Mouse (Mus musculus) common myeloid progenitor, adult 5-6 weeks (primary cell): ENCODE measurements around the gene Pebp1. TPM values are rescaled to one million over a fixed set of nuclear protein-coding genes. Genes with fewer than 3 reads are reported as not detected.
"Not testable (repeated sequence)": the region's sequence is repeated elsewhere in the genome, so short reads cannot be mapped to it uniquely, and the experiment has no call there.

ENCODE experiments used
- ATAC-seq: replicated peaks from 2 replicates; pipeline ENCODE4 v1.8.0; 2016; ENCODE audit warnings: low read depth, mild to moderate bottlenecking, moderate TSS enrichment, inconsistent platforms; ENCODE audit not compliant: poor library complexity, severe bottlenecking
- total RNA-seq: library from RNA; stranded (forward); fragments of 200-1000, 187-1606 nt; gene quantifications from 2 replicates; pipeline ENCODE4 v1.2.3, GENCODE M21; 2017

Pebp1 gene
- total RNA-seq, result 128 and 168 TPM in 2 replicates

- peak; percentile 99 for ATAC-seq
Observed at GRCm38 (mm10) chr5:117286831-117287822, at the start of gene Pebp1. TSS of gene Pebp1 (minus strand) at chr5:117287625.

DNA sequence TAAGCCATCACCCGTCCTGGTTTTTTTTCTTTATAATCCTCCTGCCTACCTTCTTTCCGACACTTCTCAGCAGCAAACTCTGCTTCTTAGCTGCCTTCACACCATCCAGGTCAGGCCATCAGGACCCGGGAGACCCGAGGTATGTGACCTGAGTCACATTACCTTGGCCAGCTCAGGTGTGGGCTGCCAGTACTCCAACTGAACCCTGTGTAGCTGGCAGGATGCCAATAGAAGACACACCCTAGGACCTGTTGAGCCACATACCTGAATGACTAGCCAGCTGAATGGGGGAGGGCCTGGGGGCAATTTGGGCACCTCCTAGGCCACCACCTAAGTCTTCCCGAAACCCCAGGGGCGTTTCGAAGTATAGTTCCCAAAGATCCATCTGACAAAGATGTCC, 43.0 kb upstream of the Pebp1 start:
- no peak for ATAC-seq

DNA sequence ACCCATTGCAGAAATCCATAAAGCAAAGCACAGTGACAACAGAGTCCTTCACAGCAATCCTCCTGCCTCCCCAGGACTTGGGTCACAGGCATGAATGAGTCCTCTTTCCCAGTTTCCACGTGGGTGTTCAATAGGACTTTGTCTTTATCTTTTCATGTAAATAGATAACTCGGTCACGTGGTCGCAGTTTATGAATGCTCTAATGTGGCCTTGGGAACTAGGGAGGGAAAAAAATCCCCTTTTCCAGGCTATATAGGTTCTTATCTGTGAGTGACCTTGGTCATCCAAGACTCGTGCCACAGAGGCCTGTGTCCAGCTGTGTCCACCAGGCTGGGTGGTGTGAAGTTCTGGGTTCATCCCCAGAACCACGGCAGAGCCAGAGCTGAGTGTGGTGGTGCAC, 39.0 kb upstream of the Pebp1 start:
- ATAC-seq, result no peak

- no peak for ATAC-seq
Observed at GRCm38 (mm10) chr5:117323751-117324150, 36.3 kb upstream of the Pebp1 start.

DNA sequence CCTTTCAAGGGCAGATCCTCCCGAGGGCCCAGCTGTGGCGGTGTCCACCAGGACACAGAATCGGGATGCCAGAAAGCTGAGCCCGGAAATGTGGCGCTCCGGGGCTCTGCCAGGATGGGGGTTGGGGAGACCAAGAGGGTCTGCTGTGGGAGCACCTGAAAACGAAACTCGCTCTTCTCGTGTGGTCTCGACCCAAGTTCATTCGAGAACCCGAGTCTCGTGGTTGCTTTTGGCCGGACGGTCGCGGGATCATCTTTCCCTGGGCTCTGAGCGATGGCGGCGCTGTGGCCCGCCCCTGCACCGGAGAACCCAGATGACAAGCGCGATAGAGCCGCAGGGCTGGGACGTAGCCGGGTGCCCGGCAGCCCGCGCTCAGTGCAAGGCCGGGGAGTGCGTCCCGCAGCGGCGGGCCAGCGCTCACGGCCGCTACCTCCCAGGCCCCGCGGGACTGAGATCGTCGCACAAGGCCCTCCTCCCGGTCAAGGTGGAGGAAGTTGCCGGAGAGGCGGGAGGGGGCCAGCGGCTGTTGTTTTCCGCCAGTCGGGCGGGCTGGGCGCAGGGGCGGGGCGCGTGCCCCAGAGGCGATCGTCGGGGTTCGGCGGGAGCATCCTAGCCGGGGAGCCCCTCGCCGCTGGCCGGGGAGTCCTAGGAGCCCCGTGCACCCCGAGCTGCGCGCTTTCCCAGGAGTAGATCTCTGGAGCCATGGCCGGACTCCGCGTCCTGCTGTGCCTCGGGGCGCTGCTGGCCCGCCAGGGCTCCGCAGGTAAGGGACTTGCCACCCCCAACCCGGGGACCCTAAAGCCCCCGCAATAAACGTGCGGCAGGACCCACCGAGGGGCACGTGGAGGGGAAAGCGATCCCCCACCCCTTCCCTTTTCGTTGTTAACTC, 31.6 kb upstream of the Pebp1 start, which contains the start of gene Vsig10:
Gene Vsig10, plus strand, starts transcription at position 343 of the 889 bp plus-strand sequence.
- ATAC-seq, result peak; percentile 73

- ATAC-seq, result no peak
Observed at GRCm38 (mm10) chr5:117314587-117315428, 27.4 kb upstream of the Pebp1 start.

GRCm38 (mm10) chr5:117313909-117314308, 26.5 kb upstream of the Pebp1 start:
- no peak for ATAC-seq

GRCm38 (mm10) chr5:117313420-117313819, 26.0 kb upstream of the Pebp1 start:
- peak; percentile 59; the same call in 1 of the 2 replicates for ATAC-seq

DNA sequence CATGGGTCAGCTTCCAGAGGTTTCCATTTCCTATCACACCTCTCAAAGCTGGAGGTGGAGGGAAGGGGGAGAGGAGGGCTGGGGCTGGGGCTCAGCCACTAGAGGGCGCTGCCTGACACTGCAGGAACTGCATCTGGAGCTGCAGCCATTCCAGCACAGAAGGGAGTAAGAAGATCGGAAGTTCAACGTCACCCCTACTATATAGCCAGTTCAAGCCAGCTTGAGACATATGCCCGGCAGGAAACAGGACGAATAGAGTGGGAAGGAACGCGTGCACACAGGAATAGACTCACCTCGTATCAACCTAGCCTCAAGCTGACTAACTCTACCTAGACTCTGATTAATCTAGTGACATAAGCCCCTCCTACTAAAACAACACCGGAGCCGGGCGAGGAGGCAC, 20.3 kb upstream of the Pebp1 start:
- ATAC-seq, result peak; percentile 96

DNA sequence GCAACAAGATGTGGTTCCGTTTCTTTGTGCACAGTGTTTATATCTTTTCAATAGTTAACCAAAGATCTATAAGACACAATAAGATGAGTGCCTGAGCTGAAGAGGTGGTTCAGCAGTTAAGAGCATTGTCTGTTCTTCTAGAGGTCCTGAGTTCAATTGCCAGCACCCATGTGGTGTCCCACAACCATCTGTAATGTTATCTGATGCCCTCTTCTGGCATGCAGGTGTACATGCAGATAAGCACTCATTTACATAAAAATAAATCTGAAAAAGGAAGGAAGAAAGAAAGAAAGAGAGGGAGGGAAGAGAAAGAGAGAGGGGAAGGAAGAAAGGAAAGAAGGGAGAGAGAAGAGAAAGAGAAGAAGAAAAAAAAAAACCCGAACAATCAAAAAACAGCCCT, 19.4 kb upstream of the Pebp1 start:
- ATAC-seq, result no peak

GRCm38 (mm10) chr5:117305754-117306153, 18.3 kb upstream of the Pebp1 start:
- no peak for ATAC-seq

DNA sequence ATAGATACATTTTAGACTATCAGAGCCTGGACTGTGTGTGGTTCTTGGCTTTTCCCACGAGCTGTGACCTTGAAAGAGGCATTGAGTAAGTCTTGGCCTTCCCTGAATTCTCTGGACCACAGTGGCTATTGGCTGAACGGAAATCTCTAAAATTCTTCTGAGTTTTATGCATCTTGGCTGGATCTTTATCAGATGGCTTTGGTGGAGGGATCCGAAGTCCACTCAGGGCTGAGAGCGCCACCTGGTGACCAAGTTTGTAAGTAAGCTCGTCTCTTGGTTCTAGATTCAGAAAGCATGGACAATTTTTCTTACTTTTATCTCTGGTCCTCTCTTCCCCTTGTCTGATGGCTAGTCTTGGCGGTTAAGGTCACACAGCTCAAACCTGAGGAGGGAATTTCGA, 17.5 kb upstream of the Pebp1 start:
- peak; percentile 68; the same call in 1 of the 2 replicates for ATAC-seq

GRCm38 (mm10) chr5:117303691-117304579, 16.5 kb upstream of the Pebp1 start:
- ATAC-seq, result no peak

DNA sequence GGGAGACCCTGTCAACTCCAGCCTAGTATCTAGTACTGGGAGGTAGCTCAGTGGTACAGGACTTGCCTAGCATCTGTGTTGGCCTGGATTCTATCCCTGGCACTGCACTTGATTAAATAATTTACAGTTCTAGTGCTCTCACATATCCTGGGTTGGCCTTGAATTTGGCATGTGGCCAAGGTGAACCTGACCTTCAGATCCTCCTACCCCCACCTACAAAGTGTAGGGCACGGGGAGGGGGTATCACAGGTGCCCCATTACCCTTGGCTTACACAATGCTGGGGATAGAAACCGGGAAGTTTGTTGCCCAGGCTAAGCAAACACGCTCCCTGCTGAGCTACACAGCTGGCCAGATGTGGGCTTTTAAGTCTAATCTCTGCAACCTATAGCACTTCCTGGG, 15.5 kb upstream of the Pebp1 start:
- no peak for ATAC-seq

- ATAC-seq, result no peak
Observed at GRCm38 (mm10) chr5:117295011-117295410, 7.6 kb upstream of the Pebp1 start.

DNA sequence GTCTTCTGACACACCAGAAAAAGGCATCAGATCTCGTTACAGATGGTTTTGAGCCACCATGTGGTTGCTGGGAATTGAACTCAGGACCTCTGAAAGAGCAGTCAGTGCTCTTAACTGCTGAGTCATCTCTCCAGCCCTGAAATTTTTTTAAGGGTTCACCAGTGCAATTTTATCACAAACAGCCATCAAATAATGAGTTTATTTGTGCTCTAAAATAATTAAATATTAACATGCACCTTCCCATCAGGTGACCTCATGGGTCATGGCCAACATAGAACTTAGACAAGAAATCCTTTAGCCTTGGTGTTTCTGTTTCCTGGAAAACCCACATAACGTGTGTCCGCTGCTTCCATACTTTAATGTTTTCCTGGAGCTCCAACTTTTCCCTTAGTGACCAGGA, 6.4 kb upstream of the Pebp1 start:
- ATAC-seq, result not testable (repeated sequence)

GRCm38 (mm10) chr5:117292547-117292946, 5.1 kb upstream of the Pebp1 start:
- ATAC-seq, result no peak

DNA sequence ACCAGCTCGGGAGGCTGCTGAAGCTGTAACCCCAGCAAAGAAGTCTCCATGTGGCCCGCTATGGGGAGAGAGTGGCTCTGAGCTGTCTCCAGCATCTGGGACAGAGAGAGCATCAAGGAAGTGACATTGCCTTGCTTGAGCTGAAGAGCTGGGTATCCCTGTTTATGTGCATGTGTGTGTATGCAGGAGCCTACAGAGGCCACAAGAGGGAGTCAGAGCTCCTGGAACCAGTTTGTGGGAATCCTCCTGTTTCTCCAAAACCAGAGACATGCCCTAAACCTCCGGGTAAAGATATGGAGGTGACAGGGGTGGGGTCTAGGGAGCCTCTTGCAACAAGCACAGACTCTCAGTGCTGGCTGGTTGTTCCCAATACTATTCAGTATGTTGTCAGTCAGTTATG, 3.9 kb upstream of the Pebp1 start:
- ATAC-seq, result no peak

- ATAC-seq, result no peak
Observed at GRCm38 (mm10) chr5:117290081-117290480, 2.7 kb upstream of the Pebp1 start.
